Mouse (Mus musculus) bone marrow macrophage, adult 2 months (primary cell): ENCODE results near the gene Pdzd2.

ENCODE experiments used
- CTCF ChIP-seq: IDR thresholded peaks from 2 replicates; pipeline ENCODE4 v1.5.1; 2012; ENCODE audit warnings: low read depth, mild to moderate bottlenecking, low read length, moderate library complexity
- POLR2A ChIP-seq: IDR thresholded peaks from 2 replicates; pipeline ENCODE4 v1.6.1; 2012; ENCODE audit warnings: mild to moderate bottlenecking, low read depth, low read length, borderline replicate concordance

- TF ChIP-seq POLR2A = no peak
- TF ChIP-seq CTCF = no peak
These were observed 259.4 kb downstream of the Pdzd2 start for GRCm38 (mm10) chr15:12480369-12480768.
